Mouse (Mus musculus): Measurements from ENCODE around the gene Cbx5.

DNA sequence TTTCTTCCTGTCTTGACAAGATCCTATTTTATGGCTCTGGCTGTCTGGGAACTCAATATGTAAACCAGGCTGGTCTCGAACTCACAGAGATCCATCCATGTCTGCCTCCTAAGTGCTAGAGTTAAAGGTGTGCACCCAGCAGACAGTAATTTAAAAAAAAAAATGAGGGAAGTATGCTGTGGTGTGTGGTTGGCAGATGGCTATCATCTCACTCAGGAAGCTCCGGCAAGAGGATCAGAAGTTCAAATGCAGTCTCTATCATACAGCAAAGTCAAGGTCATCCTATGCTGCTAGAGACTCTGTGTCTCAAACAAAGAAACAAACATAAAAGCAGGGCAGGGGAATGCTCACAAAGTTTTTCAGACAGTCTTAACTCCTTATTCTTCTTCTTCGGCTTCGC is 29.3 kb upstream of the Cbx5 start:
- TF ChIP-seq ZNF384 (IDR thresholded peaks at IDR 0.05; ENCODE audit: low read depth, low read length) = no peak
- no peak for TF ChIP-seq ZC3H11A (IDR thresholded peaks at IDR 0.05; ENCODE audit: borderline replicate concordance, low read depth, low read length)

All from ES-E14 (cell line).